Mouse (Mus musculus): ENCODE measurements around the gene Cyth1.

DNA sequence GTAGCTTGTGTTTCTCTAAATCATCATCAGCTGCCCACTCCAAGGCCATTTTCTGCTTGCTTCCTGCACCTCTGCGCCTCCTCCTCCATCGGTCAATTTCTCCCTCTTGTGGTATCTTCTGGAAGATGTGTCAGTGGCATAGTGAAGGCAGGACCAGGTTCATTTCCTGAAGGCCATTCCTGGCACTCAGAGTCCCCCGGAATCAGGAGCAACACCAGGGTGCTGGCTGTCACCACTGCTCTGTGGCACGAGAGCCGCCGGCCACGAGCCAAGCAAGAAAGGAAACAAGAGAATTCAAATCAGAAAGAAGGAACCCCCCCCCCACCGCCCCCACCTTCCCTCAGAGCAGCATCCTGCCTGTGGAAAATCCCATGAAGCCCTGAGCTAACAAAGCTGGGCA, 116.3 kb downstream of the Cyth1 start:
- TF ChIP-seq TAL1 (IDR thresholded peaks at IDR 0.05; ENCODE audit: low read length) (no peak), GATA1 (IDR thresholded peaks at IDR 0.05; ENCODE audit: low read length) (no peak)

Measured in erythroblast, embryonic 14.5 days (primary cell).